18 mouse cellular contexts compared by ENCODE assay signal in genomic region chr17:53570932-53571331, GRCm38 (mm10). TPM values are rescaled to one million over a fixed set of nuclear protein-coding genes. Genes with fewer than 3 reads are reported as not detected.
DNase-seq lines count a peak whose midpoint lies in the region; ATAC-seq and TF ChIP-seq lines count a peak whose summit lies in the region.
"Not testable (repeated sequence)": the region's sequence is repeated elsewhere in the genome, so short reads cannot be mapped to it uniquely, and the experiment has no call there.
"Had no signal": no experiment of that assay in that cellular context is flagged by ENCODE, and none has a peak within 500 bp of the region (broad histone marks: within the 10 kb centered on the region; RNA-seq: fewer than 3 reads in every experiment).

No protein-coding gene starts in this region.

- DNase-seq in ES-E14 (ENCODE audit: low read depth, low spot score); liver, adult 2 months (ENCODE audit: extremely low read depth, low read depth, low spot score); liver, embryonic 14.5 days (ENCODE audit: low read depth in 3 of 3, low spot score in 3 of 3); thymus, adult 2 months: not testable (repeated sequence)
- peak; percentile 8 for DNase-seq in cerebellum, adult 8-10 months

- H3K27ac ChIP-seq in ES-E14 (ENCODE audit: insufficient read depth, low read depth, low read length, poor library complexity, severe bottlenecking) = peak overlapping the region; percentile 89; the same call in 1 of the 2 replicates
- H3K27ac ChIP-seq in heart, embryonic 12.5 days (ENCODE audit: poor library complexity, severe bottlenecking) = peak overlapping the region; percentile 90
- peak overlapping the region; percentile 99 for H3K27ac ChIP-seq in heart, embryonic 16.5 days (ENCODE audit: low read length)
- H3K27ac ChIP-seq in liver, adult 2 months (replicated peaks; ENCODE audit: insufficient read depth, low read depth, low read length) = peak overlapping the region; percentile 90
- H3K27ac ChIP-seq in liver, embryonic 14.5 days = peak overlapping the region; percentile 72
- H3K27ac ChIP-seq in lung, embryonic 15.5 days = peak overlapping the region; percentile 26; the same call in 1 of the 2 replicates
- peak overlapping the region; percentile 92; the same call in 1 of the 2 replicates for H3K27ac ChIP-seq in thymus, adult 2 months (ENCODE audit: control insufficient read depth, insufficient read depth, low read length)

- not testable (repeated sequence) for H3K9me3 ChIP-seq in ES-E14 (ENCODE audit: control insufficient read depth, insufficient read depth, low read depth, low read length); heart, embryonic 12.5 days (replicated peaks); heart, embryonic 16.5 days (replicated peaks; ENCODE audit: control insufficient read depth, low read length); liver, embryonic 14.5 days (ENCODE audit: control insufficient read depth, low read length); lung, embryonic 15.5 days

- not testable (repeated sequence) for ATAC-seq in heart, embryonic 12.5 days (ENCODE audit: insufficient number of reproducible peaks, low FRiP score); heart, embryonic 16.5 days (replicated peaks; ENCODE audit: extremely low read depth, insufficient read depth, low FRiP score); liver, embryonic 14.5 days (ENCODE audit: insufficient read depth); lung, embryonic 15.5 days (ENCODE audit: borderline replicate concordance, extremely low read depth, low FRiP score, low TSS enrichment)

- TF ChIP-seq EP300 in liver, embryonic 14.5 days (IDR thresholded peaks at IDR 0.05; ENCODE audit: low read depth) = not testable (repeated sequence)

- peak overlapping the region; percentile 64 for H3K4me2 ChIP-seq in heart, embryonic 12.5 days
- peak overlapping the region; percentile 94; the same call in 1 of the 2 replicates for H3K4me2 ChIP-seq in heart, embryonic 16.5 days (ENCODE audit: low read depth, low read length)
- peak overlapping the region; percentile 83 for H3K4me2 ChIP-seq in liver, embryonic 14.5 days (ENCODE audit: low read depth)
- not testable (repeated sequence) for H3K4me2 ChIP-seq in lung, embryonic 15.5 days

- peak overlapping the region; percentile 10; the same call in 1 of the 2 replicates for H3K9ac ChIP-seq in ES-E14 (ENCODE audit: insufficient read depth, low read depth, low read length, poor library complexity, severe bottlenecking)
- 0 out of 2 replicates have a peak overlapping the region, but pooled peaks have one; percentile 54 for H3K9ac ChIP-seq in heart, embryonic 12.5 days
- not testable (repeated sequence) for H3K9ac ChIP-seq in heart, embryonic 16.5 days (ENCODE audit: low read length); liver, adult 2 months (ENCODE audit: low read depth, low read length); liver, embryonic 14.5 days (replicated peaks); lung, embryonic 15.5 days

- peaks cover 12 to 29% of the 10 kb centered on the region in 2 experiments for H3K4me1 ChIP-seq in ES-E14 (ENCODE audit: control insufficient read depth in 2 of 2, insufficient read depth in 2 of 2, low read length in 2 of 2, poor library complexity in 1 of 2)
- H3K4me1 ChIP-seq in heart, embryonic 12.5 days (replicated peaks) = peaks cover 39% of the 10 kb centered on the region
- H3K4me1 ChIP-seq in heart, embryonic 16.5 days (ENCODE audit: control insufficient read depth, insufficient read depth, low read length) = peaks cover 39% of the 10 kb centered on the region
- peaks cover 35% of the 10 kb centered on the region for H3K4me1 ChIP-seq in liver, adult 2 months (ENCODE audit: control insufficient read depth, insufficient read depth, low read length)
- H3K4me1 ChIP-seq in liver, embryonic 14.5 days (replicated peaks; ENCODE audit: control insufficient read depth in 2 of 2, insufficient read depth in 2 of 2, low read length in 1 of 2) = peaks cover 24 to 33% of the 10 kb centered on the region in 2 experiments
- peaks cover 27% of the 10 kb centered on the region for H3K4me1 ChIP-seq in lung, embryonic 15.5 days
- peaks cover 12% of the 10 kb centered on the region for H3K4me1 ChIP-seq in thymus, adult 2 months (replicated peaks; ENCODE audit: control insufficient read depth, insufficient read depth, low read length)

- in situ Hi-C loops in ES-E14 (cut with MboI; ENCODE audit: low sequenced_read_pairs in 2 of 2, unreplicated experiment in 2 of 2) = not testable (repeated sequence)

- H3K36me3 ChIP-seq in ES-E14 (ENCODE audit: control insufficient read depth, insufficient read depth, low read length, poor library complexity, severe bottlenecking); heart, embryonic 12.5 days; heart, embryonic 16.5 days (ENCODE audit: control insufficient read depth, insufficient read depth); liver, adult 2 months (ENCODE audit: control insufficient read depth, insufficient read depth, low read length); liver, embryonic 14.5 days (replicated peaks; ENCODE audit: control insufficient read depth, insufficient read depth, low read depth); lung, embryonic 15.5 days; thymus, adult 2 months (ENCODE audit: control insufficient read depth, insufficient read depth, low read length): not testable (repeated sequence)

- peaks cover 46% of the 10 kb centered on the region; the same call in 1 of the 2 replicates for H3K79me2 ChIP-seq in liver, adult 2 months (ENCODE audit: control insufficient read depth, insufficient read depth, low read length)

- not testable (repeated sequence) for TF ChIP-seq POLR2A in liver, adult 2 months (IDR thresholded peaks at IDR 0.05; ENCODE audit: extremely low read depth, insufficient read depth, low read length); thymus, adult 2 months (IDR thresholded peaks at IDR 0.05; ENCODE audit: control insufficient read depth, extremely low read depth, insufficient read depth, low read length, poor library complexity)

- not testable (repeated sequence) for H3K4me3 ChIP-seq in ES-E14 (ENCODE audit: insufficient read depth in 1 of 2, low read depth in 1 of 2, low read length in 2 of 2, poor library complexity in 1 of 2, severe bottlenecking in 1 of 2); heart, embryonic 12.5 days; heart, embryonic 16.5 days (ENCODE audit: low read length); liver, adult 2 months (ENCODE audit: insufficient read depth, low read depth, low read length); liver, embryonic 14.5 days (ENCODE audit: insufficient read depth in 1 of 2, low read depth in 2 of 2, low read length in 2 of 2); lung, embryonic 15.5 days; thymus, adult 2 months (ENCODE audit: control insufficient read depth, insufficient read depth, low read length)

- 79% methylated on average over 5 of the region's 5 CpGs for WGBS in heart, embryonic 12.5 days
- 86% methylated on average over 5 of the region's 5 CpGs for WGBS in heart, embryonic 16.5 days
- 83% methylated on average over 5 of the region's 5 CpGs for WGBS in liver, adult 2 months
- WGBS in liver, embryonic 14.5 days (ENCODE audit: insufficient replicate concordance) = 73% methylated on average over 5 of the region's 5 CpGs
- 89% methylated on average over 5 of the region's 5 CpGs for WGBS in lung, embryonic 15.5 days
- WGBS in thymus, adult 2 months = 97% methylated on average over 5 of the region's 5 CpGs

- not testable (repeated sequence) for TF ChIP-seq CTCF in liver, adult 2 months (IDR thresholded peaks at IDR 0.05; ENCODE audit: low read depth, low read length); liver, embryonic 14.5 days (IDR thresholded peaks at IDR 0.05; ENCODE audit: low read depth); thymus, adult 2 months (IDR thresholded peaks at IDR 0.05; ENCODE audit: borderline replicate concordance, control insufficient read depth, extremely low read depth, insufficient read depth, low read length, poor library complexity)

- H3K27me3 ChIP-seq in heart, embryonic 12.5 days (replicated peaks); heart, embryonic 16.5 days (ENCODE audit: control insufficient read depth, insufficient read depth, low read length); liver, adult 2 months (ENCODE audit: control insufficient read depth, insufficient read depth, low read length); liver, embryonic 14.5 days (ENCODE audit: control insufficient read depth, insufficient read depth, low read length); lung, embryonic 15.5 days; thymus, adult 2 months (ENCODE audit: control insufficient read depth, insufficient read depth, low read length): not testable (repeated sequence)

RNA-seq across cellular contexts. Expression of gene Kat2b, which starts 4.3 kb away (rescaled TPM):
- 25.1 and 32.1 TPM in 2 replicates for total RNA-seq in ES-E14 (2012; rRNA removed)
- 9.9 and 14.0 TPM in 2 replicates for polyA plus RNA-seq in heart, embryonic 12.5 days (2016; fragmentation: Nextera tagmentation; extraction: Ambion mirVana)
- 10.7 and 12.1 TPM in 2 replicates for polyA plus RNA-seq in heart, embryonic 16.5 days (2015; fragmentation: Nextera tagmentation; extraction: Ambion mirVana)
- 56.0 and 57.4 TPM in 2 replicates for total RNA-seq in liver, adult 2 months (2014; rRNA removed)
- 14.1 and 15.6 TPM in 2 replicates for polyA plus RNA-seq in liver, adult 2 months (2012; rRNA removed)
- 4.0 and 6.0 TPM in 2 replicates for polyA plus RNA-seq in liver, embryonic 14.5 days (2012; rRNA removed)
- 6.1 and 7.5 TPM in 2 replicates for polyA plus RNA-seq in liver, embryonic 14.5 days (2014; fragmentation: Nextera tagmentation; extraction: Ambion mirVana)
- 5.6 and 6.4 TPM in 2 replicates for polyA plus RNA-seq in lung, embryonic 15.5 days (2015; fragmentation: Nextera tagmentation; extraction: Ambion mirVana)
- polyA plus RNA-seq in thymus, adult 2 months (2012; rRNA removed) = 13.1 and 17.9 TPM in 2 replicates

RNA-seq across cellular contexts. Expression of gene Pp2d1, which starts 31.7 kb away (rescaled TPM):
- total RNA-seq in ES-E14 (2012; rRNA removed) = 0.31 and 0.48 TPM in 2 replicates
- 0.19 and 0.23 TPM in 2 replicates for polyA plus RNA-seq in heart, embryonic 12.5 days (2016; fragmentation: Nextera tagmentation; extraction: Ambion mirVana)
- 0.07 and 0.14 TPM in 2 replicates for polyA plus RNA-seq in heart, embryonic 16.5 days (2015; fragmentation: Nextera tagmentation; extraction: Ambion mirVana)
- 0.09 TPM in 1 of 2 replicates, not detected in the other for total RNA-seq in liver, adult 2 months (2014; rRNA removed)
- polyA plus RNA-seq in liver, adult 2 months (2012; rRNA removed) = not detected in 2 replicates
- polyA plus RNA-seq in liver, embryonic 14.5 days (2012; rRNA removed) = not detected in 2 replicates
- polyA plus RNA-seq in liver, embryonic 14.5 days (2014; fragmentation: Nextera tagmentation; extraction: Ambion mirVana) = 0.09 TPM in 1 of 2 replicates, not detected in the other
- polyA plus RNA-seq in lung, embryonic 15.5 days (2015; fragmentation: Nextera tagmentation; extraction: Ambion mirVana) = 0.24 and 0.26 TPM in 2 replicates
- polyA plus RNA-seq in thymus, adult 2 months (2012; rRNA removed) = not detected in 2 replicates
- total RNA-seq: adrenal gland, adult 8-10 months; adrenal gland, postnatal 36 days; forebrain, postnatal 0 days; gastrocnemius, adult 18-20 months; gastrocnemius, postnatal 14 days; heart, adult 2 months; heart, postnatal 14 days; hematopoietic stem cell, adult 5-6 weeks; hindbrain, postnatal 0 days had no signal
- polyA plus RNA-seq: gonadal fat pad, adult 2 months; heart, adult 2 months had no signal

Comparison
In these comparisons a context has a peak if more than half of its experiments do, and no peak if none do; other contexts are left out.
1. H3K27ac ChIP-seq: peak in every context shown above with its lines; median percentile 99 in heart, embryonic 16.5 days; 92 in thymus, adult 2 months; 90 in heart, embryonic 12.5 days; 90 in liver, adult 2 months; 89 in ES-E14; 72 in liver, embryonic 14.5 days; 26 in lung, embryonic 15.5 days.